Mouse (Mus musculus) heart, postnatal 25 days (tissue): ENCODE data around the gene Klhl21. TPM values are rescaled to one million over a fixed set of nuclear protein-coding genes. Genes with fewer than 3 reads are reported as not detected.

Experiments
- DNase-seq: peaks from one replicate; pipeline ENCODE4 v3.0.0; 2022; ENCODE audit warnings: low spot score
- intact Hi-C: fragments of 180-260 bp; cut with DNase I; formaldehyde crosslinking; loops from one replicate; pipeline ENCODE4 v1.15.1; 2025
- total RNA-seq, 2 experiments: library from RNA; stranded (reverse); gene quantifications; 2 replicates each; pipeline ENCODE4 v1.2.3; 2021

The Klhl21 gene
- total RNA-seq, 2 experiments from 2014 or later, result 69.8 to 76.2 TPM

GRCm38 (mm10) chr4:151994228-151995171 lies 14.1 kb upstream of the Klhl21 start:
- no peak for DNase-seq
- intact Hi-C loops, result no loop called here

DNA sequence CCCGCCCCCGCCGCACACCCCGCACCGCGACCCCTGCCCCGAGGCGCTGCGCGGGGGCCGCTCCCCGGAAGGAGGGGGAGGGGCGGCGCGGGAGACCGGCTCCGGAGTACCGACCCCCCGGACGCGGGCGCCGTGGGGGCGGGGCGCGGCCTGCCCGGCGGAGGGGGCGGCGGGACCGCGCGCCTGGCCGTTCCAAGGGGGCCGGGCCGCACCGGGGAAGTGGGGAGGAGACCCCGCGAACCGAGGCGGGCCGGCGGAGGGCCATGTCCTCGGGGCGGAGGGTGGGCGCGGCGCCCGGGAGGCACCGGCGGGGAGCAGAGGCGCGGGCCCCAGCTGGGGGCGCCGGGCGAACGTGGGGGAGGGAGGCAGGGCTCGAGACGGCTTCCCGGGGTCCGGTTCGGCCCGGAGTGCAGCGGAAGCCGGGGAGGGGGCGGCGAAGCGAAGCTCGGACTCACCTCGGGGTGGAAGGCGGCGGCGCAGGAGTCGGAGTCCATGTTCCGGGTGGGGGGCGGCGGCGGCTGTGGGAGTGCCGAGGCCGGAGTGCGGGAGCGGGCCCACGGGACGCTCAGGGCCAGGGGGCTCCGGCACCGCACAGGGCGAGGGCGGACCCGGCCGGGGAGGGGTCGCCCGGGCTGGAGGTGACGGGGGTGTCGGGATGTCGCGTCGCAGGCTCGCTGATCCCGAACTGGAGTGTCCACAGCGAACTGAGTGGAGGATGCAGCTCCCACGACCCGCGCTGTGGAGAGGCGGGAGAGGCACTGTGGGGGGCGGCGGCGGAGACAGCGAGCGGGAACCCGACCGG lies 13.0 kb upstream of the Klhl21 start:
- peak; percentile 18 for DNase-seq
- intact Hi-C loops, result no loop called here

DNA sequence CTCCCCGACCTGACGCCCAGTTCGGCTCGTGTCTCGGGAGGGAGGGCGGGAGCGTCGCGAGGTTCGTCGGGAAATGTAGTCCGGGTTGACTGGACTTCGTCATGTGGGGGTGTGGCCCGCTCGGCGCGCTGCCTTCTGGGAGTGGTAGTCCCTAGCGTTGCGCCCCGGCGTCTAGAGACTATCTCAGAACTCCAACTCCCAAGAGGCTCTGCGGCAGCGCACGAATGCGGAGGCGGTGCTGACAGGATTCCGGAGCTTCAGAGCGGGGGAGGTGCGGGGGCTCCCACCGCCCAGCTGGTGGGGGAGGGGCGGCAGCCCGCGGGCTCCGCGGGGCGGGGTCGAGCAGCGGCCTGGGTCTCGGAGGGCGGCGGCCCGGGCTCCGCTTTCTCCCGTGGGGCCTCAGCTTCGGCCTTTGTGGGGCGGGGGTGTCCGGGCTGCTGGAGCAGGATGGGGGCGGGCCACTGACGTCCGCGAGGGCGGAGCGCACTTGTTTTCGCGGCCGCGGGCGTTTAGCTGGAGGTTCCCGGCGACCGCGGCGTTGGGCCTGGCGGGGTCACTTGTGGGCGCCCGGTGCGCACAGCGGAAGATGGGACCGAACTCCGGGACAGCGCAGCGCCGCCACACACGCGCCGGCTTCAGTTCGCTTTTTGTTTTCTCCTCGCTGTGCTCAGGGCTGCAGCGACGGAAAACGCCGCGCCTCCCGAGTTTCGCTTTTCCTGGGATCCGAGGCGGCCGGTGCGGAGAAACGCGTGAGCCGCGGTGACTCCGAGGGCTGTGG lies 12.2 kb upstream of the Klhl21 start, which contains the start of gene Phf13:
Gene Phf13 (minus strand): TSS at position 86 of the 778 bp plus-strand sequence.
- intact Hi-C loops, result no loop called here
- peak; percentile 98 for DNase-seq

- no peak for DNase-seq
- intact Hi-C loops, result no loop called here
These were observed 11.7 kb upstream of the Klhl21 start for GRCm38 (mm10) chr4:151996951-151997222.

DNA sequence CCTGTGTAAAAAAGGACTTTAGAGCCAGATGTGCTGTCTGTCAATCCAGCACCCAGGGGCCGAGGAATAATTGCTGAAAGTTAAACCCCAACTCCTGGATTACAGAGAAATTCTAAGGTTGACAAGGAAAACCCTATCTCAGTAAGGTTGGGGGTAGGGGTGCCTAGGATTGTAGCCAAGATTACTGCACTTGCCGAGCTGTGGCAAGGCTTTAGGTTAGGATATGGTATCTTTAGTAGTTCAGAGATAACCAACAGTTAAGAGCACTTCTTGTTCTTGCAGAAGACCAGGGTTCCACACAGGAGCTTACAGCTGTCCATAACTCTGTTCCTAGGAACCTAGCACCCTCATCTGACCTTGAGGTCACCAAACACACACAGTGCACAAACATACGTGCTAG lies 10.9 kb upstream of the Klhl21 start:
- intact Hi-C loops, result no loop called here
- no peak for DNase-seq

DNA sequence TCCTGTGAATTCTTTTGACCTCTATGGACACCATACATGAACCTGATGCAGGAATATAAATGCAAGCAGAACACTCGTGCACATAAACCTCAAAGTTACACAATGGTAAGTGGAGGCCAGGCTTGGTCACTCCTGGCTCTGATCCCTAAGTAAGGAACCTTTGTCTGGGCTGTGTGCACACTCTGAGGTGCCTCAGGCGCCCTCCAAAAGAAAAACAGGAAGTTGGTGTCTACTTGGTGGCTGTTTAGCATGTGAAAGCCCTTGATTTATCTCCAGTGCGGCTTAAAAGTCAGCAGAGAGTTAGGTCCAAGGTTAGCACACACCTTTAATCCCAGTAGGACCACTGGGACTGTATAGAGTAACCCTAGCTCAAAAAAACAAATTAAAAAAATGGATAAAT lies 9.1 kb upstream of the Klhl21 start:
- intact Hi-C loops, result no loop called here
- DNase-seq, result no peak

DNA sequence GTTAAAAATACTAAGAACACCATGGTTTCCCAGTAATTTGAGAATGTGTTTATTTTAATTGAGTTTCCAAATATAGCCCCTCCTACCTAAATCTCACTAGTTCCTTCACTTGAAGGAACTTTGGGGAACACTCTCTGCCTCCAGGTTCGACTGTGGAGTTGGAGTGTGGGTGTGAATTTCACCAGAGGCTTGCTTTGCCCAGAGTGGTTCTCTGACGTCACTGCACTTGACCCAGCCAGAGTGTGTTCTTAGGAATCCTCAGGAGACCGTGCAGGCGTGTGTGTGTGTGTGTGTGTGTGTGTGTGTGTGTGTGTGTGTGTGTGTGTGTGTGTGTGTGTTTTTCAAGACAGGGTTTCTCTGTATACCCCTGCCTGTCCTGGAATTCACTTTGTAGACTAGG lies 7.7 kb upstream of the Klhl21 start:
- no peak for DNase-seq
- intact Hi-C loops, result no loop called here

- no peak for DNase-seq
- intact Hi-C loops, result no loop called here
These were observed 7.3 kb upstream of the Klhl21 start for GRCm38 (mm10) chr4:152001335-152001734.

DNA sequence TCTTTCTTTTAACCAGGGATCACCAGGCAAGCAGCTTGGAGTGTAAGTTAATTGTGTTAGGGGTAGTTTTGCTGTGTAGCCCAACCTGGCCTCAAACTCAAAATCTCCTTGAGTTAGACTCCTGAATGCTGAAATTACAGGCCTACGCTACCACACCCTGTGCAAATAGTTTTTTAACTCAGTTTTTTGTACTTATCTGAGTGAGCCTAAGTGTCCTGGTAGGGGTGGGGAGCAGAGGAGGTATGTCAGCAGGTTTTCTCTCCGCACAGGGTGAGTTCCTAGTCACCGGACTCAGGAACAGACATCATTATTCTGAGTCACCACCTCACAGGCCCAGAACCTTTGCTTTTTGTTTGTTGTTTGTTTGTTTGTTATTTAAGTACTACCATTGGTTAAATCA lies 6.5 kb upstream of the Klhl21 start:
- DNase-seq, result no peak
- intact Hi-C loops, result no loop called here

- intact Hi-C loops, result no loop called here
- no peak for DNase-seq
These were observed 2.5 kb upstream of the Klhl21 start for GRCm38 (mm10) chr4:152006137-152006536.

- intact Hi-C loops, result no loop called here
- no peak for DNase-seq
These were observed 1.8 kb upstream of the Klhl21 start for GRCm38 (mm10) chr4:152006812-152007211.

DNA sequence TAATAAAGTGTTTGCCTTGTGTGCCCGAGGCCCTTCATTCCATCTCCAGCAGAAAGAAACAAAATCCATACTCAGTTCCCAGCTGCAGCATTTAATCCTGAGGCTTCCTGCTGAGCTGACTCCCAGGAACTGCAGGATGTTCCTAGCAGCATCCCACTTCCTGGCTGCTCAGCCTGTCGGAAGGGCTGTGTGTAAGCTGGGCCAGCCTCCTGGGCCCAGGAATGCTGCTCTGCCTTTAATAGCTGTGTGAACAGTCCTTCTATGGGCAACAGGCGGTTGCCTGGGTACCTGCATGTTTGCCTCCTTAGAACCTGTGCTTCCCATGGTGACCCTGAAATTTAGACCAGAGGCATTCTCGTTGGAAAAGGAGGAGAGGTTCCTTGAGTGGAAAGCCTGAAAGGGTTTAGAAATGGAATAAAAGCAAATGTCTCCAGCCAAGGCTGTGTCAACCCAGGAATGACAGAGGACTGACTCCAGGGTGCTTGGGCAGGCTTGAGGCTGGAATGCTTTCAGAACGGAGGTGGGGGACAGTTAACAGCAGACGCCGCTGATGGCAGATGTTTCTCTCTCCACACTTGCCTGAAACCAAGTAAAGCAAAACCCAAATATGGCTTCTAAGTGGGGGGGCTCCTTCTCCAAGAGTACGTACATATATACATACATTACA lies 989 bp upstream of the Klhl21 start:
- DNase-seq, result peak; percentile 23
- intact Hi-C loops, result no loop called here

DNA sequence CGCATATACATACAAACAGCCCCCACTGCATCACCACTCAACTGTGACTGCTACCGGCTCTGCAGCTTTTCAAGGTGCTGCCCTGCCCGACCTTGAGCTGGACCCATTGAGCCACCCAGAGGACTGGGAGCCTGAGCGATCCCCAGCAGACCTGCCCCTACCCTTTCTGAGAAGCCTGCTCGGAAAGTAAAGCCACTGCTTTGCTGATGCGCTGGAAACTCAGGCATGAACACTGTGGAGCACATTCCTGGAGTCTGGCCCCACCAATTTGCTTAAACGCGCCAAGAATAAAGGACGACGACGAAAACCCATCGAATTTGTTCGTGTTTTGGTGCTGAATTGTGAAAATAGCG lies 479 bp upstream of the Klhl21 start:
- intact Hi-C loops, result no loop called here
- no peak for DNase-seq

- intact Hi-C loops, result no loop called here
- DNase-seq, result no peak
These were observed 761 bp downstream of the Klhl21 start for GRCm38 (mm10) chr4:152009076-152010051.

GRCm38 (mm10) chr4:152010091-152010706 lies 1.6 kb downstream of the Klhl21 start:
- intact Hi-C loops, result no loop called here
- DNase-seq, result peak; percentile 37

- intact Hi-C loops, result loop anchor here (1.0 kb wide), 1 partner anchor 16 kb away; no protein-coding TSS in a partner anchor
- no peak for DNase-seq
These were observed 2.1 kb downstream of the Klhl21 start for GRCm38 (mm10) chr4:152010707-152011134.

- intact Hi-C loops, result loop anchor here (1.0 kb wide), 1 partner anchor 15 kb away; no protein-coding TSS in a partner anchor
- DNase-seq, result no peak
These were observed 2.7 kb downstream of the Klhl21 start for GRCm38 (mm10) chr4:152011171-152011760.

- DNase-seq, result no peak
- intact Hi-C loops, result no loop called here
These were observed 3.5 kb downstream of the Klhl21 start for GRCm38 (mm10) chr4:152012109-152012508.
